Comparison of ENCODE assay signal across 16 mouse cellular contexts in the genomic region with DNA sequence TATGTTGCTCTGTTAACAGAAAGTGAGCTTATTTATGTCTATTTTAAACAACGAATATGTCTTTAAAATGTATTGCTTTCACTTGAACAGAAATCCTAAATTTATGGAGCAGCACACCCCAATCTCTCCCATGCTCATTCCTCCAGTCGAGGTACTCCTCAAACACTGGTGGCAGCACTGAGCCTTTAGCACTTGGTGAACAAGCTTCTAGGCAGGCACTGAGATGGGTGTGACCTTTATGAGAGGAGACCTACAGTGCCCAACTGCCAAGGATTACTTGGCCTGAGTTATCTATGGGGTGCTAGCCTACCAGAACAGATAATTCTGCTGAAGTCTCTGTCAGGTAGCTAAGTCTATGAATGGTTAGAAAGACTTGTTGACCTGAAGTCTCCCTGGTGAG. TPM values are rescaled to one million over a fixed set of nuclear protein-coding genes. Genes with fewer than 3 reads are reported as not detected.
DNase-seq lines count a peak whose midpoint lies in the region; ATAC-seq and TF ChIP-seq lines count a peak whose summit lies in the region.
"Had no signal": no experiment of that assay in that cellular context is flagged by ENCODE, and none has a peak within 500 bp of the region (broad histone marks: within the 10 kb centered on the region; RNA-seq: fewer than 3 reads in every experiment).

No protein-coding gene starts in this region.

- no peak overlapping the region for H3K4me3 ChIP-seq in kidney, postnatal 0 days (replicated peaks; ENCODE audit: low read depth, low read length)
- no peak overlapping the region for H3K4me3 ChIP-seq in MEL (ENCODE audit: control insufficient read depth in 1 of 2, insufficient read depth in 1 of 2, low read depth in 2 of 2, low read length in 2 of 2)
- H3K4me3 ChIP-seq in liver, embryonic 13.5 days (replicated peaks) = no peak overlapping the region
- H3K4me3 ChIP-seq: forebrain, embryonic 12.5 days; heart, embryonic 10.5 days; hindbrain, embryonic 13.5 days; neural tube, embryonic 12.5 days had no signal

- H3K4me1 ChIP-seq in kidney, postnatal 0 days (replicated peaks; ENCODE audit: insufficient read depth, low read length) = no peaks in the 10 kb centered on the region
- H3K4me1 ChIP-seq in MEL (ENCODE audit: control insufficient read depth in 1 of 2, insufficient read depth in 2 of 2, low read length in 2 of 2) = no peaks in the 10 kb centered on the region
- H3K4me1 ChIP-seq in liver, embryonic 13.5 days (replicated peaks) = peaks cover 46% of the 10 kb centered on the region
- H3K4me1 ChIP-seq: forebrain, embryonic 12.5 days; hindbrain, embryonic 13.5 days had no signal

- no peak for DNase-seq in kidney, postnatal 0 days (ENCODE audit: low spot score)
- DNase-seq in kidney, postnatal 4 days = no peak
- DNase-seq in MEL (ENCODE audit: low read depth, low spot score) = peak; percentile 24
- peak; percentile 36 for DNase-seq in c-Kit-negative CD71-positive TER-119-positive erythroid progenitor cells, embryonic 14.5 days (ENCODE audit: low read depth, low spot score)
- no peak for DNase-seq in liver, embryonic 13.5 days
- no peak for DNase-seq in urinary bladder, postnatal 4 days (ENCODE audit: low spot score in 2 of 2)
- DNase-seq: adrenal gland, postnatal 10 days; cerebellum, postnatal 14 days; layer of hippocampus, adult 9-11 months; right cerebral cortex, postnatal 4 days; thymus, adult 18-20 months had no signal

- 44% methylated on average over 2 of the region's 2 CpGs for WGBS in kidney, postnatal 0 days
- WGBS in liver, embryonic 13.5 days (ENCODE audit: insufficient replicate concordance) = 54% methylated on average over 2 of the region's 2 CpGs

- H3K27me3 ChIP-seq in kidney, postnatal 0 days (ENCODE audit: insufficient read depth, low read length) = no peaks in the 10 kb centered on the region
- no peaks in the 10 kb centered on the region for H3K27me3 ChIP-seq in MEL (ENCODE audit: control insufficient read depth in 1 of 2, insufficient read depth in 2 of 2, low read length in 2 of 2)
- no peaks in the 10 kb centered on the region for H3K27me3 ChIP-seq in liver, embryonic 13.5 days
- H3K27me3 ChIP-seq: forebrain, embryonic 12.5 days; hindbrain, embryonic 13.5 days; neural tube, embryonic 12.5 days had no signal

- no peaks in the 10 kb centered on the region for H3K79me2 ChIP-seq in MEL (ENCODE audit: control insufficient read depth, insufficient read depth, low read length, poor library complexity)

- no peak overlapping the region for H3K9ac ChIP-seq in kidney, postnatal 0 days (ENCODE audit: low read depth, low read length)
- no peak overlapping the region for H3K9ac ChIP-seq in MEL (ENCODE audit: control insufficient read depth, low read depth, low read length, poor library complexity, severe bottlenecking)
- no peak overlapping the region for H3K9ac ChIP-seq in liver, embryonic 13.5 days
- H3K9ac ChIP-seq: forebrain, embryonic 12.5 days; hindbrain, embryonic 13.5 days; neural tube, embryonic 12.5 days had no signal

- H3K4me2 ChIP-seq in kidney, postnatal 0 days (ENCODE audit: low read length) = no peak overlapping the region
- H3K4me2 ChIP-seq in liver, embryonic 13.5 days = no peak overlapping the region
- H3K4me2 ChIP-seq: forebrain, embryonic 12.5 days; hindbrain, embryonic 13.5 days; neural tube, embryonic 12.5 days had no signal

- H3K36me3 ChIP-seq in kidney, postnatal 0 days (ENCODE audit: insufficient read depth, low read length) = no peaks in the 10 kb centered on the region
- H3K36me3 ChIP-seq in MEL (ENCODE audit: control insufficient read depth in 1 of 2, insufficient read depth in 2 of 2, low read length in 2 of 2) = no peaks in the 10 kb centered on the region; a peak in 1 of 4 replicates
- H3K36me3 ChIP-seq in liver, embryonic 13.5 days = peaks cover 21% of the 10 kb centered on the region

- H3K9me3 ChIP-seq in kidney, postnatal 0 days (replicated peaks; ENCODE audit: low read length) = no peaks in the 10 kb centered on the region
- no peaks in the 10 kb centered on the region for H3K9me3 ChIP-seq in MEL (replicated peaks; ENCODE audit: insufficient read depth, low read length)
- no peaks in the 10 kb centered on the region for H3K9me3 ChIP-seq in liver, embryonic 13.5 days (replicated peaks)
- H3K9me3 ChIP-seq: forebrain, embryonic 12.5 days; heart, embryonic 10.5 days; hindbrain, embryonic 13.5 days; neural tube, embryonic 12.5 days had no signal

- peak; percentile 37; the same call in 1 of the 2 replicates for TF ChIP-seq CTCF in kidney, postnatal 0 days (IDR thresholded peaks at IDR 0.05; ENCODE audit: low read depth)
- peak in 2 of 3 experiments; percentile 10 to 20; a peak in 1 of 6 replicates for TF ChIP-seq CTCF in MEL (IDR thresholded peaks at IDR 0.05 in 2 of 3, conservative IDR thresholded peaks at IDR 0.05 in 1 of 3; ENCODE audit: control insufficient read depth in 1 of 3, insufficient read depth in 1 of 3, low read depth in 2 of 3, low read length in 3 of 3, poor library complexity in 1 of 3, severe bottlenecking in 1 of 3)

- no peak overlapping the region for H3K27ac ChIP-seq in kidney, postnatal 0 days
- no peak overlapping the region for H3K27ac ChIP-seq in MEL (ENCODE audit: control insufficient read depth, low read depth, low read length)
- no peak overlapping the region for H3K27ac ChIP-seq in liver, embryonic 13.5 days
- H3K27ac ChIP-seq: forebrain, embryonic 12.5 days; heart, embryonic 10.5 days; hindbrain, embryonic 13.5 days; neural tube, embryonic 12.5 days had no signal

- TF ChIP-seq EP300 in MEL (IDR thresholded peaks at IDR 0.05; ENCODE audit: low read depth in 1 of 2, low read length in 2 of 2) = no peak

- no peak for ATAC-seq in kidney, postnatal 0 days (replicated peaks; ENCODE audit: low FRiP score, low read depth)
- peak; percentile 75 for ATAC-seq in liver, embryonic 13.5 days (ENCODE audit: low read depth)
- ATAC-seq in monocyte, adult 5-6 weeks (replicated peaks; ENCODE audit: insufficient number of reproducible peaks, low FRiP score, low TSS enrichment, poor library complexity, severe bottlenecking) = no peak

- TF ChIP-seq RAD21 in MEL (IDR thresholded peaks at IDR 0.05; ENCODE audit: low read depth, low read length) = no peak

- no peak for TF ChIP-seq POLR2A in MEL (IDR thresholded peaks at IDR 0.05; ENCODE audit: control insufficient read depth in 1 of 2, insufficient read depth in 1 of 2, low read depth in 1 of 2, low read length in 2 of 2, poor library complexity in 1 of 2)

TF ChIP-seq in MEL, 35 proteins besides CTCF, POLR2A, EP300 and RAD21:
- TF ChIP-seq GATA1 (IDR thresholded peaks at IDR 0.05; ENCODE audit: low read depth, low read length) (no peak), ZKSCAN1 (IDR thresholded peaks at IDR 0.05; ENCODE audit: low read depth, low read length) (no peak), RCOR1 (IDR thresholded peaks at IDR 0.05; ENCODE audit: low read depth, low read length) (no peak), MAFK (IDR thresholded peaks at IDR 0.05; ENCODE audit: borderline replicate concordance, low read depth, low read length) (no peak), TAL1 (IDR thresholded peaks at IDR 0.05; ENCODE audit: low read length) (no peak), NELFE (IDR thresholded peaks at IDR 0.05; ENCODE audit: low read depth, low read length) (no peak), CHD1 (IDR thresholded peaks at IDR 0.05; ENCODE audit: low read depth, low read length) (no peak), NRF1 (IDR thresholded peaks at IDR 0.05; ENCODE audit: insufficient read depth, low read depth, low read length, poor library complexity, severe bottlenecking) (no peak)

RNA-seq across cellular contexts. Expression of a gene that starts 41.2 kb away (rescaled TPM):
- polyA plus RNA-seq in kidney, postnatal 0 days (2015; fragmentation: Nextera tagmentation; extraction: Ambion mirVana) = 62.8 and 64.3 TPM in 2 replicates
- 33.6 and 33.9 TPM in 2 replicates for total RNA-seq in MEL (2012; rRNA removed)
- 10 to 100 TPM in 1 of 2 experiments, not detected in 1; 45.2 TPM for polyA plus RNA-seq in MEL (2012; ENCODE audit: insufficient read depth in 1 of 2, insufficient read length in 2 of 2, low read depth in 1 of 2, low replicate concordance in 2 of 2, missing spikeins in 1 of 2)
- 62.5 and 64.3 TPM in 2 replicates for polyA plus RNA-seq in liver, embryonic 13.5 days (2015; fragmentation: Nextera tagmentation; extraction: Ambion mirVana)
- 38.5 to 50.0 TPM (median 45.2 TPM) in 3 replicates for total RNA-seq in monocyte, adult 5-6 weeks (2017)

Comparison
In these comparisons a context has a peak if more than half of its experiments do, and no peak if none do; other contexts are left out.
1. DNase-seq: peak in MEL (single experiment) and c-Kit-negative CD71-positive TER-119-positive erythroid progenitor cells, embryonic 14.5 days (single experiment); none in kidney, postnatal 0 days (single experiment), kidney, postnatal 4 days (0 of 2), liver, embryonic 13.5 days (single experiment) and urinary bladder, postnatal 4 days (0 of 2).